Mouse (Mus musculus) ES-E14 (cell line): ENCODE measurements at regions not wholly inside any gene's neighbourhood (a gene's known extent, or its start where the extent isn't known, plus 50 kb on each side); places are given as distances from the start of the nearest gene placed in this dataset.

Source experiments
- DNase-seq: peaks from one replicate; pipeline ENCODE4 v3.0.0-alpha.2; 2013; ENCODE audit warnings: low read depth, low spot score
- H3K27ac ChIP-seq: 2 replicates; pipeline ENCODE4 v1.5.1; 2012; ENCODE audit warnings: low read depth, mild to moderate bottlenecking, low read length, moderate library complexity, mixed read lengths; ENCODE audit not compliant: poor library complexity, insufficient read depth, severe bottlenecking
- H3K36me3 ChIP-seq: 2 replicates; pipeline ENCODE4 v1.6.1; 2012; ENCODE audit warnings: mild to moderate bottlenecking, low read length, moderate library complexity, mixed read lengths; ENCODE audit not compliant: control insufficient read depth, poor library complexity, insufficient read depth, severe bottlenecking
- H3K4me1 ChIP-seq, 2 experiments: fragments of 150-350 bp in 1 of 2; sonication (generic) in 1 of 2; 2 replicates each; pipeline ENCODE4 v1.6.1; 2012; ENCODE audit warnings: low read length in 2 of 2, mild to moderate bottlenecking in 1 of 2, mixed read lengths in 1 of 2; ENCODE audit not compliant: control insufficient read depth in 2 of 2, insufficient read depth in 2 of 2, poor library complexity in 1 of 2
- H3K4me3 ChIP-seq, 2 experiments: fragments of 150-350 bp in 1 of 2; sonication (generic) in 1 of 2; 2 replicates each; pipeline ENCODE4 v1.5.1; 2012; ENCODE audit warnings: low read length in 2 of 2, low read depth in 1 of 2, mild to moderate bottlenecking in 1 of 2, mixed read lengths in 1 of 2; ENCODE audit not compliant: insufficient read depth in 1 of 2, poor library complexity in 1 of 2, severe bottlenecking in 1 of 2
- H3K9ac ChIP-seq: 2 replicates; pipeline ENCODE4 v1.6.1; 2012; ENCODE audit warnings: low read depth, mild to moderate bottlenecking, low read length, mixed read lengths; ENCODE audit not compliant: poor library complexity, insufficient read depth, severe bottlenecking
- H3K9me3 ChIP-seq: fragments of 150-350 bp; sonication (generic); 2 replicates; pipeline ENCODE4 v1.6.1; 2012; ENCODE audit warnings: low read depth, mild to moderate bottlenecking, low read length; ENCODE audit not compliant: control insufficient read depth, insufficient read depth
- CHD2 ChIP-seq: IDR thresholded peaks from 2 replicates; pipeline ENCODE4 v1.6.1; 2014; ENCODE audit warnings: mild to moderate bottlenecking, low read depth, low read length, inconsistent platforms
- HCFC1 ChIP-seq: IDR thresholded peaks from 2 replicates; pipeline ENCODE4 v1.6.1; 2012; ENCODE audit warnings: low read length, inconsistent platforms, borderline replicate concordance; ENCODE audit not compliant: insufficient read depth
- MAFK ChIP-seq: IDR thresholded peaks from 2 replicates; pipeline ENCODE4 v1.6.1; 2014; ENCODE audit warnings: mild to moderate bottlenecking, low read depth, low read length, inconsistent platforms; ENCODE audit not compliant: insufficient read depth
- ZC3H11A ChIP-seq: IDR thresholded peaks from 2 replicates; pipeline ENCODE4 v1.6.1; 2012; ENCODE audit warnings: low read depth, mild to moderate bottlenecking, inconsistent platforms, low read length, borderline replicate concordance
- ZNF384 ChIP-seq: IDR thresholded peaks from 2 replicates; pipeline ENCODE4 v1.6.1; 2012; ENCODE audit warnings: low read depth, low read length, inconsistent platforms
- in situ Hi-C, 2 experiments: fragments of 600-800 bp; cut with MboI; formaldehyde crosslinking; loops; one replicate each; pipeline ENCODE4 v1.15.1; 2025; ENCODE audit warnings: low sequenced_read_pairs in 2 of 2, inconsistent platforms in 1 of 2; ENCODE audit not compliant: unreplicated experiment in 2 of 2

- H3K36me3 ChIP-seq = no peaks in the 10 kb centered on the region
- in situ Hi-C loops = no loop called here
- no peak overlapping the region for H3K27ac ChIP-seq
- no peaks in the 10 kb centered on the region for H3K9me3 ChIP-seq
- H3K9ac ChIP-seq = no peak overlapping the region
- DNase-seq = no peak
- no peak for TF ChIP-seq CHD2
- TF ChIP-seq MAFK = no peak
- TF ChIP-seq HCFC1 = no peak
- no peak for TF ChIP-seq ZC3H11A
- TF ChIP-seq ZNF384 = no peak
- H3K4me3 ChIP-seq = no peak overlapping the region
- H3K4me1 ChIP-seq = no peaks in the 10 kb centered on the region
Observed at GRCm38 (mm10) chr16:53840678-53841077, 1386.8 kb upstream of the Alcam start.
